Mouse (Mus musculus) hindbrain, embryonic 13.5 days (tissue): ENCODE data around the gene Chst11. TPM values are rescaled to one million over a fixed set of nuclear protein-coding genes. Genes with fewer than 3 reads are reported as not detected.

ENCODE experiments used
- ATAC-seq: fragments of 200-750 bp; cut with Nextera tagmentation; 2 replicates; pipeline ENCODE4 v1.8.0; 2017; ENCODE audit warnings: moderate TSS enrichment; ENCODE audit not compliant: low FRiP score
- H3K27ac ChIP-seq: fragments of 300-500 bp; sonication (generic); 2 replicates; pipeline ENCODE4 v1.5.1; 2015; ENCODE audit warnings: inconsistent platforms, mild to moderate bottlenecking, moderate library complexity
- H3K27me3 ChIP-seq: fragments of 300-500 bp; sonication (generic); 2 replicates; pipeline ENCODE4 v1.6.1; 2015; ENCODE audit warnings: mild to moderate bottlenecking, inconsistent platforms
- H3K36me3 ChIP-seq: fragments of 300-500 bp; sonication (generic); 2 replicates; pipeline ENCODE4 v1.6.1; 2015; ENCODE audit warnings: mild to moderate bottlenecking, inconsistent platforms
- H3K4me1 ChIP-seq: fragments of 300-500 bp; sonication (generic); replicated peaks from 2 replicates; pipeline ENCODE4 v1.6.1; 2015; ENCODE audit warnings: inconsistent platforms
- H3K4me2 ChIP-seq: fragments of 300-500 bp; sonication (generic); 2 replicates; pipeline ENCODE4 v1.6.1; 2015; ENCODE audit warnings: inconsistent platforms, mild to moderate bottlenecking, moderate library complexity
- H3K4me3 ChIP-seq: fragments of 300-500 bp; sonication (generic); 2 replicates; pipeline ENCODE4 v1.5.1; 2015; ENCODE audit warnings: mild to moderate bottlenecking, inconsistent platforms
- H3K9ac ChIP-seq: fragments of 300-500 bp; sonication (generic); 2 replicates; pipeline ENCODE4 v1.6.1; 2015; ENCODE audit warnings: mild to moderate bottlenecking, inconsistent platforms
- H3K9me3 ChIP-seq: fragments of 300-500 bp; sonication (generic); 2 replicates; pipeline ENCODE4 v1.6.1; 2016; ENCODE audit warnings: inconsistent platforms
- WGBS: fragments of 180-500 bp; shearing (Covaris S2); methylation state at CpG from one replicate; pipeline ENCODE4 v1.1.7; 2015; 5-methylcytosine and 5-hydroxymethylcytosine counted together
- polyA plus RNA-seq: library from polyadenylated mRNA; unstranded; fragments of >200 nt; fragmentation: Nextera tagmentation; extraction: Ambion mirVana; gene quantifications from 2 replicates; pipeline ENCODE4 v1.2.1, GENCODE M21; 2015

The Chst11 gene
- polyA plus RNA-seq, 1 experiment from 2014 or later: 2.7 TPM

- 94% methylated on average over 3 of the region's 3 CpGs for WGBS
- Histone ChIP-seq H3K27me3 (no peaks in the 10 kb centered on the region), H3K4me1 (peaks cover 28% of the 10 kb centered on the region)
These were observed 139.3 kb downstream of the Chst11 start for GRCm38 (mm10) chr10:83124560-83124959.

GRCm38 (mm10) chr10:83126447-83126846, 141.1 kb downstream of the Chst11 start:
- Histone ChIP-seq H3K4me1 (peaks cover 41% of the 10 kb centered on the region), H3K9ac (no peak overlapping the region), H3K4me2 (no peak overlapping the region), H3K36me3 (no peaks in the 10 kb centered on the region), H3K9me3 (no peaks in the 10 kb centered on the region), H3K27me3 (no peaks in the 10 kb centered on the region), H3K27ac (0 out of 2 replicates have a peak overlapping the region, but pooled peaks have one; percentile 3), H3K4me3 (no peak overlapping the region)
- WGBS: 65% methylated on average over 9 of the region's 9 CpGs
- ATAC-seq: no peak

More at GRCm38 (mm10) chr10:83124560-83124959, 139.3 kb downstream of the Chst11 start:
- ATAC-seq: no peak
- Histone ChIP-seq H3K9ac (no peak overlapping the region), H3K27ac (no peak overlapping the region), H3K36me3 (no peaks in the 10 kb centered on the region), H3K9me3 (no peaks in the 10 kb centered on the region), H3K4me3 (no peak overlapping the region), H3K4me2 (no peak overlapping the region)

DNA sequence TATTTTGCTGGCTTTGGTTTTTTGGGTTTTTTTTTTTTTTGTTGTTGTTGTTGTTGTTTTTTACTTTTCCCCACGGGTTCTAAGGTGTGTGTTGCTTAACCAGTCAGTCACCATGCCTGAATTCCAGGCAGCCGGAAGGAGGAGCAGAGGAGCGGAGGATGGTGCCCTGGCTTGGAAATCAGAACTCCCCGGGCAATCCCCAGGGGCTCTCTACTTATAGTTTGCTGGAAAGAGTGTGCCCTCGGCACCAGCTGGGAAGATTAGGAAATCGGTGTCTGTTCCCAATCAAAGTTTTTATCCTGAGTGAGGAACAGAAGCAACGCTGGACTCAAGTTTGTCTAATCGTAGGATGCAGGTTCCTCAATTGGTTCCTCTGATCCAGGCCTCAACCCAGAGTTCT, 143.1 kb downstream of the Chst11 start:
- Histone ChIP-seq H3K4me1 (peaks cover 41% of the 10 kb centered on the region), H3K36me3 (no peaks in the 10 kb centered on the region), H3K4me2 (no peak overlapping the region), H3K4me3 (no peak overlapping the region), H3K9me3 (no peaks in the 10 kb centered on the region), H3K27ac (no peak overlapping the region), H3K27me3 (0 out of 2 replicates have a peak, but pooled peaks cover 5% of the 10 kb centered on the region), H3K9ac (no peak overlapping the region)
- ATAC-seq: no peak
- 74% methylated on average over 8 of the region's 8 CpGs for WGBS

GRCm38 (mm10) chr10:83129624-83130218, 144.4 kb downstream of the Chst11 start:
- Histone ChIP-seq H3K9me3 (no peaks in the 10 kb centered on the region), H3K27ac (no peak overlapping the region), H3K4me3 (no peak overlapping the region), H3K4me1 (peaks cover 54% of the 10 kb centered on the region), H3K27me3 (0 out of 2 replicates have a peak, but pooled peaks cover 5% of the 10 kb centered on the region), H3K36me3 (no peaks in the 10 kb centered on the region), H3K9ac (no peak overlapping the region), H3K4me2 (no peak overlapping the region)
- WGBS: 45% methylated on average over 8 of the region's 8 CpGs
- ATAC-seq: no peak

GRCm38 (mm10) chr10:83130611-83131010, 145.3 kb downstream of the Chst11 start:
- no peaks in the 10 kb centered on the region for H3K36me3 ChIP-seq
- H3K9me3 ChIP-seq: no peaks in the 10 kb centered on the region
- H3K4me3 ChIP-seq: no peak overlapping the region
- H3K9ac ChIP-seq: no peak overlapping the region
- peak; percentile 25; the same call in 1 of the 2 replicates for ATAC-seq
- 0 out of 2 replicates have a peak, but pooled peaks cover 5% of the 10 kb centered on the region for H3K27me3 ChIP-seq
- peaks cover 60% of the 10 kb centered on the region for H3K4me1 ChIP-seq
- H3K4me2 ChIP-seq: no peak overlapping the region
- 43% methylated on average over 8 of the region's 8 CpGs for WGBS
- peak overlapping the region; percentile 69 for H3K27ac ChIP-seq

GRCm38 (mm10) chr10:83131884-83132283, 146.6 kb downstream of the Chst11 start:
- Histone ChIP-seq H3K9ac (no peak overlapping the region), H3K9me3 (no peaks in the 10 kb centered on the region), H3K4me1 (peaks cover 57% of the 10 kb centered on the region), H3K27me3 (0 out of 2 replicates have a peak, but pooled peaks cover 5% of the 10 kb centered on the region), H3K36me3 (no peaks in the 10 kb centered on the region), H3K27ac (no peak overlapping the region), H3K4me3 (no peak overlapping the region), H3K4me2 (no peak overlapping the region)
- WGBS: 93% methylated on average over 1 of the region's 1 CpGs
- no peak for ATAC-seq

DNA sequence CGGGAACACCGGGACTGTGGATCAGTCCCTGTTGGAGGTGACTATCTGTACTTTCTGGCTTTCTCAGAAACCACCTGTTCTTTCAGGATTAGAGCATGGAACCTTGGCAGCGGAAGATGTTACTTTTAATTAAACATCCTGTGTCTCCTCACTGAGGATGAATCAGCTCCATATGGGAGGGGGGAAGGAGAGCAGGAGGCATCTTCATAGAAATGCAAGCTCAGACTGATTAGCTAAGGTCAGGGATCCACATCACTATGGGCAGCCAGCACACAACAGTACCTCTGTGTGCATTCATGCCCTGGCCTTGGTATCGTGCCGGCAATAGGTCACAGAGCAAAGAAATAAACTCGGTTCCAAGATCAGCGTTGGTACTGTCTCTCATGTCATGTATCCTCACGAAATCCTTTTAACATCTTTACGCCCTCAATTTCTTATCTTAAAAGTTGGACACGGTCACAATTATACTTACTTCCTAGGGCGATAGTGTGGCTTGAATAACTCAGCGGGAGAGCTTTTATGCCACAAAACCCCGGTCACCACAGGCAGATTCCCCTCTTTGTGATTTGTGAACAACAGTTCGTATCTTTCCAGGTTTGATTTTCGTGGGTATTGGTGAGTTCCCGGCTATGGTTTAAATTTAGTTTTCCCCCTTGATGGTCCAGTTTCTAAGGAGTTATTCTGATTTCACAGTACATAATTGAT, 148.7 kb downstream of the Chst11 start:
- no peaks in the 10 kb centered on the region for H3K36me3 ChIP-seq
- no peaks in the 10 kb centered on the region for H3K9me3 ChIP-seq
- 0 out of 2 replicates have a peak, but pooled peaks cover 5% of the 10 kb centered on the region for H3K27me3 ChIP-seq
- H3K4me2 ChIP-seq: no peak overlapping the region
- no peak overlapping the region for H3K27ac ChIP-seq
- whole genome bisulfite sequencing: 20% methylated on average over 16 of the region's 16 CpGs
- H3K9ac ChIP-seq: no peak overlapping the region
- no peak overlapping the region for H3K4me3 ChIP-seq
- H3K4me1 ChIP-seq: peaks cover 59% of the 10 kb centered on the region
- ATAC-seq: no peak

DNA sequence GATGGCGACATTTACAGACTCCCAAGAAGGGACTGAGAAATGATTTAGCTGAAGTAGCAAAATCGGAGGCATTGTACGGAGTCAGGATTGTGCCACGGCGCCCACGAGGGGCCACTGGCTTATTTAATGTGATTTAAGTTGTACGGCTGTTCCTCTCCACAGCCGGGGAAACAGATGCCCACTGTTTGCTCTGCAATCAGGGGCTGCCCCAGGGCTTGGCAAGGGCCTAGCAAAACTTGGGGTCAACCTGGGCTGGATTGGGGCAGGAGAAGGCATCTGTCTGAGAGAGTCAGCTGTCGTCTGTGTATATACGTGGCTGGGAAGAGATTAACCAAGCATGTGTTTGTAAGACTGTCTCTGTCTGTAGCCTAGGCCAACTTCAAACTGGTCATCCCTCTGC, 149.6 kb downstream of the Chst11 start:
- 28% methylated on average over 10 of the region's 10 CpGs for WGBS
- H3K4me1 ChIP-seq: peaks cover 57% of the 10 kb centered on the region
- no peaks in the 10 kb centered on the region for H3K9me3 ChIP-seq
- 0 out of 2 replicates have a peak, but pooled peaks cover 5% of the 10 kb centered on the region for H3K27me3 ChIP-seq
- H3K27ac ChIP-seq: peak overlapping the region; percentile 24; the same call in 1 of the 2 replicates
- no peak overlapping the region for H3K4me3 ChIP-seq
- no peak overlapping the region for H3K9ac ChIP-seq
- no peaks in the 10 kb centered on the region for H3K36me3 ChIP-seq
- 0 out of 2 replicates have a peak, but pooled peaks have one; percentile 24 for ATAC-seq
- H3K4me2 ChIP-seq: no peak overlapping the region

- Histone ChIP-seq H3K4me2 (no peak overlapping the region), H3K4me1 (peaks cover 56% of the 10 kb centered on the region), H3K9ac (no peak overlapping the region), H3K27ac (no peak overlapping the region), H3K4me3 (no peak overlapping the region), H3K27me3 (0 out of 2 replicates have a peak, but pooled peaks cover 5% of the 10 kb centered on the region), H3K36me3 (no peaks in the 10 kb centered on the region), H3K9me3 (no peaks in the 10 kb centered on the region)
- no peak for ATAC-seq
- WGBS: 95% methylated on average over 1 of the region's 1 CpGs
These were observed 150.7 kb downstream of the Chst11 start for GRCm38 (mm10) chr10:83135963-83136362.

- peaks cover 54% of the 10 kb centered on the region for H3K4me1 ChIP-seq
- WGBS: 88% methylated on average over 7 of the region's 7 CpGs
- H3K27ac ChIP-seq: no peak overlapping the region
These were observed 151.8 kb downstream of the Chst11 start for GRCm38 (mm10) chr10:83137103-83137502.

GRCm38 (mm10) chr10:83139276-83139675, 154.0 kb downstream of the Chst11 start:
- Histone ChIP-seq H3K9ac (no peak overlapping the region), H3K27me3 (no peaks in the 10 kb centered on the region), H3K4me2 (no peak overlapping the region), H3K4me3 (no peak overlapping the region), H3K9me3 (no peaks in the 10 kb centered on the region), H3K36me3 (no peaks in the 10 kb centered on the region), H3K4me1 (peaks cover 49% of the 10 kb centered on the region), H3K27ac (no peak overlapping the region)
- 89% methylated on average over 7 of the region's 7 CpGs for WGBS
- no peak for ATAC-seq

More at GRCm38 (mm10) chr10:83137103-83137502, 151.8 kb downstream of the Chst11 start:
- Histone ChIP-seq H3K36me3 (no peaks in the 10 kb centered on the region), H3K4me3 (no peak overlapping the region), H3K4me2 (no peak overlapping the region), H3K27me3 (0 out of 2 replicates have a peak, but pooled peaks cover 5% of the 10 kb centered on the region), H3K9ac (no peak overlapping the region), H3K9me3 (no peaks in the 10 kb centered on the region)
- no peak; the same call in 1 of the 2 replicates for ATAC-seq

DNA sequence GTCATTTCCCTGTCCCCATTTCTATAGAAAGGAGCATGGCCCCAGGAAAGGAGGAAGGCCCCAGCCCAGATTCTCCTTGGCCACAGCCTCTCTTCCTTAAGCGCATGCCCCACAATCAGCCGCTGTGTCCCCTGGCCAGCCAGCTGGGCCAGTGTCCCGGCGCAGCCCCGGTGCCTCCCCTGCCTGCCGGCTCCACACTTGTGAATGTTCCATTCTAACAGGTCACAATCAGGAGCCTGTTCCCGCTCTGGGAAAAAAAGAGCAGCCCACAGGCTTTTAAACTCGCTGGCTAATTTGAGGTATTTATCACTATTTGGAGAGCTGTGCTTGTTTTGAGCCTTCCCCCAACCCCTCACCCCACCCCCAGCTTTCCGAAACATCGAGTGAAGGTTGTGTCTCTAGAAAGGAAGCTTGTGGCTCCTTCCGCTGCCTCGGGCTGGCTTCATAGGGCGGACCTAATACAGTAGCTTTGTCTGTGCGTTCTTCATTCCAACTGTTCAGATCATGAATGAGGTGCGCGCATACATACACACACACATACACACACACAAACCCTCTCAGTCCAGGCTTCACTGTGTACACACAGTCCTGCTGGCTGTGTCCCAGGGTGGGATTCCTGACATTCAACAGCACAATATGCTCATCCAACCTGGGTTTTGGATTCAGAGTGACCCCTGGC, 155.1 kb downstream of the Chst11 start:
- H3K4me1 ChIP-seq: peaks cover 38% of the 10 kb centered on the region
- no peaks in the 10 kb centered on the region for H3K36me3 ChIP-seq
- no peaks in the 10 kb centered on the region for H3K9me3 ChIP-seq
- no peaks in the 10 kb centered on the region for H3K27me3 ChIP-seq
- H3K4me3 ChIP-seq: no peak overlapping the region
- H3K4me2 ChIP-seq: no peak overlapping the region
- WGBS: 61% methylated on average over 16 of the region's 16 CpGs
- no peak overlapping the region for H3K9ac ChIP-seq
- no peak for ATAC-seq
- H3K27ac ChIP-seq: peak overlapping the region; percentile 52; the same call in 1 of the 2 replicates
